Mouse (Mus musculus): ENCODE measurements around the gene Gatad2a.

DNA sequence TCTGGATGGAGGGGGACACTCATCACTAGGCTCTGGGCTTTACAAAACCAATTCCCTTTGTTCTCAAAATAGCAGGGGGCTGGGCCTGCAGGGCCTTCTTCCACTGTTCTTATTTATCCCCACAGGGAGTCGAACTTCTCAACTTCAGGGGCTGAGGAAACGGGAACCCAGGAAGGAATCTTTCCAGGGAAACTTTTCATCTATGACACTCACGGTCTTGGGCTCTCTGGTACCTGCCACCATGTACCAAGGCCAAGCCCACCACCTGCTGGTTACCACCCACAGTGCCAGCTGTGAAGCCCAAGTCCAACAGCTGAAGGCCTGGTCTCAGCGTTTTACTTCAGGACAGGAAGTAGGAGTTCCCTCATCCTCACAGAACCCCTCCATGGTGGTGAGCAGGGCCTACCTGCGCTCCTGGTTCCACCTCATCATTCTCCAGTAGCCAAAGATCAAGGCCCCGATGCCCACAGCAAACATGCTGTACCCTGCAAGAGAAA lies 101.3 kb downstream of the Gatad2a start:
- TF ChIP-seq POLR2A (IDR thresholded peaks at IDR 0.05; ENCODE audit: low read depth, low read length) (no peak), CTCF (IDR thresholded peaks at IDR 0.05; ENCODE audit: borderline replicate concordance, insufficient read depth, low read length) (no peak)
